Mouse (Mus musculus): ENCODE results near the gene Kif15. TPM values are rescaled to one million over a fixed set of nuclear protein-coding genes. Genes with fewer than 3 reads are reported as not detected.

Gene Kif15
- polyA plus RNA-seq (2012; rRNA removed) = 26.2 and 30.5 TPM in 2 replicates

DNA sequence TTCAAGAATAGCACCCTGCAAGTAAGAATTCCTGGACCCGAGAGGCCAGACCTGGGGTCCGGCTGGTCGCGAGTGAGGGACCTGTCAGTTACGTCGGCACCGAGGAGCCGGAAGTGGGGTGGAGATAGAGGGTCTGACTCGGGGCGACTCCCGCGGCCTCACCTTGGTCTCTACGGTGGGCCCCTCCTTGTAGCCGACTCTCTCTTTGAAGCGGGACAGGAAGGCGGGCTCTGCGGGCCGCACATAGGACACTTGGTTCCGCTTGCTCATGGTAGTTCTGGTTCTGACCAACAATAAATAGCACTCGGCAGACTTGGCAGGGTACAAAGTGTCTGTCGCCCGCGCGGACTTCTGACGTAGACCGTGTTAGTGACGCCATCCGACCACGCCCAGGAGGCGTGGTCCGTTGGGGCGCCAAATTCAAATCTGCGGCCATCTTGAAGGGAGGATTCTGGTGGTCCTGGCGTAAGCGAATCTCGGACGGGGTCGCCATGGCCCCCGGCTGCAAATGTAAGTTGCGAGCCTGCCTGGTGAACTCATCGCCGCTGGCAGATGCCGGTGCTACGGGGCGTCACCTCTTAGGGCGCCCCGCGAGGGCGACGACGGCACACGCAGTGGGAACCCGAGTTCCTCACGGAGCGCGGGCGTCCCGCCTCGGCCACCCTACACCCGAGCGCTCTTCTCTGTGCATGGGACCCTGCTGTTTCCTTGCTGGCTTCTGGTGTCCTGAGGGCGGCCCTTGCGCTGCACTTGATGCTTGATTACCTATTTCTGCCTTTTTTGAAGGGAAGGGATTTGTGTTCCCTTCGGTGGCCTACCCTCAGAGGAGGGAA, at the start of gene Kif15, which contains the start of gene 1110059G10Rik:
Gene Kif15 (plus strand): TSS at position 404 of the 833 bp plus-strand sequence.
Gene 1110059G10Rik (minus strand): TSS at position 358 of the 833 bp plus-strand sequence.

DNA sequence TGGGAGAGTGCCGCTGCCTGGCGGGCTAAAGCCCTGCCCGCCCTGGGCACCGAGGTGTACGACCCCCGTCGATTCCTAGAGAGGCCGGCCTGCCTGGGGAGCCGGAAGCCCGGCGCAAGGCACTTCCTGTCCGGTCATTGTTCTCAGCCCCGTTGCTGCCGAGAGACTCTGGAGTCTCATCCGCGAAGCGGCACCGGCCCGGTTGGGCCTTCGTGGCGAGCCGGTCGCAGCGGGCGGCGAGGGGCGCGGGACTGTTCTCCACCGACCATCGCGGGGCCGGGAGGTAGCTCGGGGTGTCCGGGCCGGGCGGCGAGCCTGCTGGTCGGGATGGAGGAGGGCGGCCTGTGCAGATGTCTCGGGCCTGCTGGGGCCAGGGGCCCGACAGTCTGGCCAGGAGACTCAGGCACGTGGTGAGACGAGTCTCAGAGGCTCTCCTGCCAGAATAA, 27.9 kb upstream of the Kif15 start, which contains the start of gene Zfp105:
Gene Zfp105 (plus strand): TSS at position 137 of the 446 bp plus-strand sequence.

DNA sequence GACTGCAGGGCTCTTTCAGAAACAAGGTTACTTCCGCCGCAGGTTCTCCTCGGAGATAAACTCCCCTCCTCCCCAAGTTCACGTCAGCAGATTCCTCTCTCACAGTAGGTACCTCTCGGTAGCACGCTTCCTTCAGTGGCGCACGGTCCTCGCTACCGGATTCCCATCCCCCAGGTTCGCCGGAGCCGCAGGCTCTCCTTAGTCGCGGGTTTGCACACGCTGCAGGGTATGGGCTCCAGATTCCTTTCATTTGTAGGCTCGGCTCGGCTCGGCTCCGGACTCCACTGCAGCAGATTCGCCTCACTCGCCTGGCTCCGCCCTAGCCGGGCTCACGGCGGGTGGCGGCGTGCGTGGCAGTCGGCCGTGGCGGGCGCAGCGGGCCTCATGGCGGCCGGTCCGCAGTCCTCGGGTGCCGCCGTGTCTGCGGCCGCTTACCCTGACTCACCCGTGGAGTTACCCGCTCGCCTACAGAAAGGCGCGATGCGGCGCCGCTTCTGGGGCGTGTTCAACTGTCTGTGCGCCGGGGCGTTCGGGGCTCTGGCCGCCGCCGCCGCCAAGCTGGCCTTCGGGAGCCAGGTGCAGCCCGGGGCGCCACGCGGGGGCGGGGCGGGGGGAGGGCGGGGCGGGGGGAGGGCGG, 70.3 kb downstream of the Kif15 start, which contains the start of gene Tmem42:
Gene Tmem42 (plus strand): TSS at position 332 of the 637 bp plus-strand sequence.

DNA sequence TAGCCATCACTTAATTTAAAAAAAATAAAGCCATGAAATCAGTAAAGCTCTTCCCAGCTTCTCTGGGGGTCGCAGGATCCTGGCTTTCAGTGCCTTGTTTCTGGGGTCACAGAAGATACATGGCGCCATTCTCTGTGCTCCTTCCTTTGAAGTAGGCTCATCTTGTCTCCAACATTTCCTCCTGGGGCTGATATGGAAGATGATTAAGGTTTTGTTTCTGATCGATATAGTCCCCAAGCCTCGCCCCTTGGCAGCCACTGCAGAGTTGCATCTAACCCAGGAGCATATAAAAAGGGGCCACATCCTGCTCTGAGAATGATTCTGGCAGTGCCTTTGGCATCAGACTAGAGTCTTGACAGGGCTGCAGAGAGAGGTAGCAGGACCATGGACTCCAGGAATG, 83.6 kb downstream of the Kif15 start, which contains the start of gene Tgm4:
Gene Tgm4 (plus strand): TSS at position 301 of the 400 bp plus-strand sequence.

Other genes with a start within 250 kb of the Kif15 start
- not detected in 2 replicates for gene Topaz1, start 203.7 kb upstream of the Kif15 start, polyA plus RNA-seq (2012; rRNA removed)
- 5.8 and 6.1 TPM in 2 replicates for gene Tcaim, start 145.5 kb upstream of the Kif15 start, polyA plus RNA-seq (2012; rRNA removed)
- gene Gm35549, start 107.0 kb upstream of the Kif15 start, polyA plus RNA-seq (2012; rRNA removed) = not detected in 2 replicates
- gene Zfp445, start 85.0 kb upstream of the Kif15 start, polyA plus RNA-seq (2012; rRNA removed) = 187 and 190 TPM in 2 replicates
- 7.5 and 8.8 TPM in 2 replicates for gene Zkscan7, start 65.4 kb upstream of the Kif15 start, polyA plus RNA-seq (2012; rRNA removed)
- 14.2 and 15.0 TPM in 2 replicates for gene Zfp105, start 28.0 kb upstream of the Kif15 start, polyA plus RNA-seq (2012; rRNA removed)
- 19.4 and 20.4 TPM in 2 replicates for gene 1110059G10Rik, start within 50 bp of the Kif15 start, polyA plus RNA-seq (2012; rRNA removed)
- 16.9 and 18.3 TPM in 2 replicates for gene Tmem42, start 70.3 kb downstream of the Kif15 start, polyA plus RNA-seq (2012; rRNA removed)
- gene Tgm4, start 83.7 kb downstream of the Kif15 start, polyA plus RNA-seq (2012; rRNA removed) = 0.45 and 0.52 TPM in 2 replicates
- gene Zdhhc3, start 162.2 kb downstream of the Kif15 start, polyA plus RNA-seq (2012; rRNA removed) = 60.8 and 61.5 TPM in 2 replicates
- 92.6 and 92.7 TPM in 2 replicates for gene Exosc7, start 162.2 kb downstream of the Kif15 start, polyA plus RNA-seq (2012; rRNA removed)
- 3.6 and 6.6 TPM in 2 replicates for gene Clec3b, start 199.9 kb downstream of the Kif15 start, polyA plus RNA-seq (2012; rRNA removed)